Mouse (Mus musculus) heart, postnatal 0 days (tissue): ENCODE data around the gene Zfp85.

ENCODE experiments used
- CTCF ChIP-seq: IDR thresholded peaks from 2 replicates; pipeline ENCODE4 v1.5.1; 2016; ENCODE audit warnings: antibody characterized with exemption, control low read depth, low read depth
- EP300 ChIP-seq: IDR thresholded peaks from 2 replicates; pipeline ENCODE4 v1.6.1; 2016; ENCODE audit warnings: antibody characterized with exemption, low read depth

DNA sequence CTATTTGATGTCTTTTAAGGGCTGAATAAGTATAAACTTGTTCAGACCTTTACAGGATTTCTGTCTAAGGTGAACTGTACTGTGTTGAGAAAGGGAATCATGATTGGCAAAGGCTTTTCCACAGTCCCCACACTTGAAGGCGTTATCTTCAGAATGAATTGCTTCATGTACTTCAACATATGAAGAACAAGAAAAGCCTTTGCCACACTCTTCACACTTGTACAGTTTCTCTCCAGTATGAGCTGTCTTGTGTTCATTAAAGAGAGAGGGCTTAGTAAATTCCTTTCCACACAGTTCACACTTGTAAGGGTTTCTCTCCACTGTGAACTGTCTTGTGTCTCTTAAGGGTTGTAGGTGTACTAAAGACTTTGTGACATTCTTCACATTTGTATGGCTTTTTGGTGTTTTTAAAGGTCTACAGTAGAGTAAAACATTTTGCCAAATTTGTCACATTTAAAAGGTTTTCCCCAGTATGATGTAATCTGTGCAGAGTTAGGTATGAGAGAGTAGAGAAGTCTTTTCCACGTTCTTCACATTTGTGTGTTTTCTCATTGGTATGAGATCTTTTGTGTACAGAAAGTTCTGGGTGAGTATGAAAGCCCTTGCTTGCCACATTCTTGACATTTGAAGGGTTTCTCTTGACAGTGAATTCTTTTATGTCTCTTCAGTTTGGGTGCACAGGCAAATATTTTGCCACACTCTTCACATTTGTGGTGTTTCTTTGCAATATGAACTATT is 8.2 kb upstream of the Zfp85 start:
- TF ChIP-seq CTCF (no peak), EP300 (no peak)
